ENCODE assay signal across 8 mouse cellular contexts in genomic region chr3:89458372-89458964, GRCm38 (mm10). TPM values are rescaled to one million over a fixed set of nuclear protein-coding genes. Genes with fewer than 3 reads are reported as not detected.
DNase-seq lines count a peak whose midpoint lies in the region; ATAC-seq and TF ChIP-seq lines count a peak whose summit lies in the region.

No protein-coding gene starts in this region.

- no peaks in the 10 kb centered on the region for H3K36me3 ChIP-seq in lung, embryonic 14.5 days (ENCODE audit: insufficient read depth)
- H3K36me3 ChIP-seq in erythroblast, embryonic 14.5 days (ENCODE audit: control insufficient read depth) = peaks cover 15% of the 10 kb centered on the region
- H3K36me3 ChIP-seq in intestine, embryonic 14.5 days (ENCODE audit: control insufficient read depth, insufficient read depth, low read length) = 0 out of 2 replicates have a peak, but pooled peaks cover 6% of the 10 kb centered on the region
- peaks cover 11% of the 10 kb centered on the region for H3K36me3 ChIP-seq in midbrain, embryonic 13.5 days

- H3K4me2 ChIP-seq in lung, embryonic 14.5 days = peak overlapping the region; percentile 83
- peak overlapping the region; percentile 73 for H3K4me2 ChIP-seq in intestine, embryonic 14.5 days (ENCODE audit: low read length)
- H3K4me2 ChIP-seq in midbrain, embryonic 13.5 days (replicated peaks) = peak overlapping the region; percentile 72

- no peaks in the 10 kb centered on the region for H3K9me3 ChIP-seq in lung, embryonic 14.5 days (ENCODE audit: low read depth, low read length)
- no peaks in the 10 kb centered on the region for H3K9me3 ChIP-seq in erythroblast, embryonic 14.5 days (ENCODE audit: control insufficient read depth, low read length)
- H3K9me3 ChIP-seq in intestine, embryonic 14.5 days (ENCODE audit: control insufficient read depth, low read length) = no peaks in the 10 kb centered on the region
- H3K9me3 ChIP-seq in midbrain, embryonic 13.5 days = no peaks in the 10 kb centered on the region

- no peaks in the 10 kb centered on the region for H3K27me3 ChIP-seq in lung, embryonic 14.5 days (ENCODE audit: insufficient read depth, low read length)
- no peaks in the 10 kb centered on the region for H3K27me3 ChIP-seq in erythroblast, embryonic 14.5 days (ENCODE audit: control insufficient read depth)
- H3K27me3 ChIP-seq in intestine, embryonic 14.5 days (replicated peaks; ENCODE audit: control insufficient read depth, insufficient read depth, low read length) = no peaks in the 10 kb centered on the region
- no peaks in the 10 kb centered on the region for H3K27me3 ChIP-seq in midbrain, embryonic 13.5 days

- no peak for TF ChIP-seq CTCF in lung, embryonic 14.5 days (IDR thresholded peaks at IDR 0.05; ENCODE audit: low read depth)

- no peak for DNase-seq in lung, embryonic 14.5 days
- no peak for DNase-seq in lung, postnatal 10 days
- no peak for DNase-seq in intestine, embryonic 14.5 days (ENCODE audit: low spot score)
- DNase-seq in gastrocnemius, postnatal 4 days (ENCODE audit: low spot score in 2 of 2) = no peak
- no peak for DNase-seq in frontal cortex, postnatal 10 days (ENCODE audit: low spot score in 2 of 2)
- DNase-seq in testis, postnatal 14 days (ENCODE audit: low spot score) = no peak

- H3K4me1 ChIP-seq in lung, embryonic 14.5 days (ENCODE audit: insufficient read depth) = no peaks in the 10 kb centered on the region
- peaks cover 46% of the 10 kb centered on the region for H3K4me1 ChIP-seq in erythroblast, embryonic 14.5 days (ENCODE audit: control insufficient read depth)
- 0 out of 2 replicates have a peak, but pooled peaks cover 3% of the 10 kb centered on the region for H3K4me1 ChIP-seq in intestine, embryonic 14.5 days (replicated peaks; ENCODE audit: control insufficient read depth, insufficient read depth, low read length)
- peaks cover 16% of the 10 kb centered on the region for H3K4me1 ChIP-seq in midbrain, embryonic 13.5 days (replicated peaks)

- H3K9ac ChIP-seq in lung, embryonic 14.5 days = no peak overlapping the region; the same call in 1 of the 2 replicates
- H3K9ac ChIP-seq in intestine, embryonic 14.5 days (ENCODE audit: low read length) = no peak overlapping the region
- no peak overlapping the region for H3K9ac ChIP-seq in midbrain, embryonic 13.5 days (replicated peaks)

- H3K4me3 ChIP-seq in lung, embryonic 14.5 days (ENCODE audit: low read depth, low read length) = peak overlapping the region; percentile 57
- peak overlapping the region; percentile 69 for H3K4me3 ChIP-seq in erythroblast, embryonic 14.5 days (replicated peaks)
- H3K4me3 ChIP-seq in intestine, embryonic 14.5 days (ENCODE audit: low read depth, low read length) = peak overlapping the region; percentile 73
- H3K4me3 ChIP-seq in midbrain, embryonic 13.5 days (replicated peaks) = peak overlapping the region; percentile 68

- 27% methylated on average over 13 of the region's 13 CpGs for WGBS in lung, embryonic 14.5 days
- WGBS in intestine, embryonic 14.5 days = 45% methylated on average over 13 of the region's 13 CpGs
- 44% methylated on average over 13 of the region's 13 CpGs for WGBS in midbrain, embryonic 13.5 days

- ATAC-seq in lung, embryonic 14.5 days (ENCODE audit: insufficient read depth) = peak; percentile 59
- peak; percentile 67 for ATAC-seq in intestine, embryonic 14.5 days (replicated peaks; ENCODE audit: low FRiP score, low TSS enrichment, low read depth)
- peak; percentile 43 for ATAC-seq in midbrain, embryonic 13.5 days

- H3K27ac ChIP-seq in lung, embryonic 14.5 days (ENCODE audit: low read depth) = peak overlapping the region; percentile 79
- peak overlapping the region; percentile 84; the same call in 1 of the 2 replicates for H3K27ac ChIP-seq in intestine, embryonic 14.5 days (ENCODE audit: low read depth)
- H3K27ac ChIP-seq in midbrain, embryonic 13.5 days = peak overlapping the region; percentile 44; the same call in 1 of the 2 replicates

RNA-seq across cellular contexts. Expression of gene Pmvk, which starts 4.1 kb away (rescaled TPM):
- 46.2 and 48.0 TPM in 2 replicates for polyA plus RNA-seq in lung, embryonic 14.5 days (2014; fragmentation: Nextera tagmentation; extraction: Ambion mirVana)
- polyA plus RNA-seq in erythroblast, embryonic 14.5 days (2012) = 1.3 and 1.4 TPM in 2 replicates
- polyA plus RNA-seq in intestine, embryonic 14.5 days (2014; fragmentation: Nextera tagmentation; extraction: Ambion mirVana) = 60.1 and 63.7 TPM in 2 replicates
- 99.9 and 104 TPM in 2 replicates for polyA plus RNA-seq in midbrain, embryonic 13.5 days (2015; fragmentation: Nextera tagmentation; extraction: Ambion mirVana)
- total RNA-seq in gastrocnemius, postnatal 4 days (2021) = 10 to 100 TPM; 13.1 to 16.1 TPM

RNA-seq across cellular contexts. Expression of gene Pbxip1, which starts 22.0 kb away (rescaled TPM):
- polyA plus RNA-seq in lung, embryonic 14.5 days (2014; fragmentation: Nextera tagmentation; extraction: Ambion mirVana) = 13.6 and 14.7 TPM in 2 replicates
- 0.13 and 0.21 TPM in 2 replicates for polyA plus RNA-seq in erythroblast, embryonic 14.5 days (2012)
- polyA plus RNA-seq in intestine, embryonic 14.5 days (2014; fragmentation: Nextera tagmentation; extraction: Ambion mirVana) = 18.8 and 20.3 TPM in 2 replicates
- 12.2 and 14.1 TPM in 2 replicates for polyA plus RNA-seq in midbrain, embryonic 13.5 days (2015; fragmentation: Nextera tagmentation; extraction: Ambion mirVana)
- total RNA-seq in gastrocnemius, postnatal 4 days (2021) = 100 to 1,000 TPM; 193 to 208 TPM

RNA-seq across cellular contexts. Expression of gene Pygo2, which starts 28.5 kb away (rescaled TPM):
- 54.0 and 56.8 TPM in 2 replicates for polyA plus RNA-seq in lung, embryonic 14.5 days (2014; fragmentation: Nextera tagmentation; extraction: Ambion mirVana)
- 5.9 TPM in 2 replicates for polyA plus RNA-seq in erythroblast, embryonic 14.5 days (2012)
- 40.8 and 45.5 TPM in 2 replicates for polyA plus RNA-seq in intestine, embryonic 14.5 days (2014; fragmentation: Nextera tagmentation; extraction: Ambion mirVana)
- polyA plus RNA-seq in midbrain, embryonic 13.5 days (2015; fragmentation: Nextera tagmentation; extraction: Ambion mirVana) = 37.4 and 43.4 TPM in 2 replicates
- total RNA-seq in gastrocnemius, postnatal 4 days (2021) = 10 to 100 TPM; 31.9 to 35.0 TPM

RNA-seq across cellular contexts. Expression of gene Shc1, which starts 40.2 kb away (rescaled TPM):
- polyA plus RNA-seq in lung, embryonic 14.5 days (2014; fragmentation: Nextera tagmentation; extraction: Ambion mirVana) = 69.5 and 75.2 TPM in 2 replicates
- polyA plus RNA-seq in erythroblast, embryonic 14.5 days (2012) = 11.4 and 12.7 TPM in 2 replicates
- polyA plus RNA-seq in intestine, embryonic 14.5 days (2014; fragmentation: Nextera tagmentation; extraction: Ambion mirVana) = 65.1 and 71.4 TPM in 2 replicates
- polyA plus RNA-seq in midbrain, embryonic 13.5 days (2015; fragmentation: Nextera tagmentation; extraction: Ambion mirVana) = 17.3 and 17.8 TPM in 2 replicates
- total RNA-seq in gastrocnemius, postnatal 4 days (2021) = 10 to 100 TPM; 73.1 to 80.6 TPM

RNA-seq across cellular contexts. Expression of gene Cks1b, which starts 40.3 kb away (rescaled TPM):
- 655 and 692 TPM in 2 replicates for polyA plus RNA-seq in lung, embryonic 14.5 days (2014; fragmentation: Nextera tagmentation; extraction: Ambion mirVana)
- polyA plus RNA-seq in erythroblast, embryonic 14.5 days (2012) = 6.9 and 7.4 TPM in 2 replicates
- 510 and 525 TPM in 2 replicates for polyA plus RNA-seq in intestine, embryonic 14.5 days (2014; fragmentation: Nextera tagmentation; extraction: Ambion mirVana)
- polyA plus RNA-seq in midbrain, embryonic 13.5 days (2015; fragmentation: Nextera tagmentation; extraction: Ambion mirVana) = 176 and 177 TPM in 2 replicates
- 10 to 100 TPM; 35.7 to 44.5 TPM for total RNA-seq in gastrocnemius, postnatal 4 days (2021)

Comparison
In these comparisons a context has a peak if more than half of its experiments do, and no peak if none do; other contexts are left out.
1. RNA of gene Pmvk, which starts 4.1 kb away (polyA plus RNA-seq): 99.9 to 104 TPM in midbrain, embryonic 13.5 days, 60.1 to 63.7 TPM in intestine, embryonic 14.5 days and 46.2 to 48.0 TPM in lung, embryonic 14.5 days; 1.3 to 1.4 TPM in erythroblast, embryonic 14.5 days; every median in the first group is over 10 times any median in the second.
2. RNA of gene Pbxip1, which starts 22.0 kb away (polyA plus RNA-seq): 18.8 to 20.3 TPM in intestine, embryonic 14.5 days, 12.2 to 14.1 TPM in midbrain, embryonic 13.5 days and 13.6 to 14.7 TPM in lung, embryonic 14.5 days; 0.13 to 0.21 TPM in erythroblast, embryonic 14.5 days; every median in the first group is over 10 times any median in the second.
3. Peak in every context shown above with its lines, with median percentiles within 50 percentile points of each other: ATAC-seq, H3K27ac ChIP-seq, H3K4me2 ChIP-seq and H3K4me3 ChIP-seq.